Mouse (Mus musculus) natural killer cell, adult 2 months (primary cell): ENCODE data around the gene Banp.

Source experiments
- DNase-seq, 2 experiments: peaks; one replicate each; pipeline ENCODE4 v3.0.0; 2022; ENCODE audit warnings: low spot score in 2 of 2

Banp gene

GRCm38 (mm10) chr8:121980792-121981519 is 31.4 kb downstream of the Banp start:
- no peak for DNase-seq

- no peak for DNase-seq
Measured at GRCm38 (mm10) chr8:121981520-121981895, 32.0 kb downstream of the Banp start.

GRCm38 (mm10) chr8:121985673-121986072 is 36.1 kb downstream of the Banp start:
- no peak for DNase-seq

GRCm38 (mm10) chr8:121987892-121988291 is 38.3 kb downstream of the Banp start:
- no peak for DNase-seq

GRCm38 (mm10) chr8:121990506-121991255 is 41.1 kb downstream of the Banp start:
- DNase-seq: no peak

GRCm38 (mm10) chr8:121991611-121992010 is 42.1 kb downstream of the Banp start:
- DNase-seq: no peak

- no peak for DNase-seq
Measured at GRCm38 (mm10) chr8:121992911-121993310, 43.4 kb downstream of the Banp start.

- DNase-seq: peak in 1 of 2 experiments; percentile 10
Measured at GRCm38 (mm10) chr8:121995112-121995511, 45.6 kb downstream of the Banp start.

- DNase-seq: no peak
Measured at GRCm38 (mm10) chr8:121995895-121996294, 46.3 kb downstream of the Banp start.

- DNase-seq: no peak
Measured at GRCm38 (mm10) chr8:121998631-121999030, 49.1 kb downstream of the Banp start.

- DNase-seq: no peak
Measured at GRCm38 (mm10) chr8:121999211-121999610, 49.7 kb downstream of the Banp start.

GRCm38 (mm10) chr8:122001339-122002115 is 52.0 kb downstream of the Banp start:
- DNase-seq: no peak

- no peak for DNase-seq
Measured at GRCm38 (mm10) chr8:122003646-122004045, 54.1 kb downstream of the Banp start.

- DNase-seq: no peak
Measured at GRCm38 (mm10) chr8:122004131-122004530, 54.6 kb downstream of the Banp start.

GRCm38 (mm10) chr8:122005422-122006204 is 56.1 kb downstream of the Banp start:
- DNase-seq: no peak

- no peak for DNase-seq
Measured at GRCm38 (mm10) chr8:122006688-122007484, 57.3 kb downstream of the Banp start.

- no peak for DNase-seq
Measured at GRCm38 (mm10) chr8:122008395-122008794, 58.8 kb downstream of the Banp start.

- DNase-seq: no peak
Measured at GRCm38 (mm10) chr8:122010638-122011037, 61.1 kb downstream of the Banp start.

- no peak for DNase-seq
Measured at GRCm38 (mm10) chr8:122011066-122011588, 61.6 kb downstream of the Banp start.

GRCm38 (mm10) chr8:122014606-122015005 is 65.1 kb downstream of the Banp start:
- DNase-seq: no peak
